ENCODE assay signal across 15 mouse cellular contexts in the genomic region with DNA sequence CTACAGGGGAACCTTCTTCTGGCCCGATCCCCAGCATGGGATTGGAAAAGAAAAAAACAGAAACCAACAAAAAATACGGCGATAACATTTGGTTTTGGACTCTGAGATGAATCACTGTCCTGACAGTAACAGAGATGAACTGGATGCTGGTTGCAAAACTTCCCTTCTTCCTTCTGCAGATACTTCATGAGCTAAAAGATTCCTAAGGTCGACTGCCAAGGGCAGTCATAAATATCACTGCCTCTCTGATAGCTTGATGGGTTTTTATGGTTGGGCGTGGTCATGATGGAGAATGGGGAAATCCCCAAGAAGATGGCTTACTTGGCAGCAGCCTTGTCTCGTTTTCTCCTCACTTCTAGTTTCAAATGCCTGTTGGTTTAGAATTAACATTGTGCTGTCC.
A peak's percentile ranks its signal among the peaks of the same experiment; 100 is the strongest.
DNase-seq lines count a peak whose midpoint lies in the region; ATAC-seq and TF ChIP-seq lines count a peak whose summit lies in the region.
"Had no signal": no experiment of that assay in that cellular context is flagged by ENCODE, and none has a peak within 500 bp of the region (broad histone marks: within the 10 kb centered on the region; RNA-seq: fewer than 3 reads in every experiment).

No protein-coding gene starts in this region.

- no peaks in the 10 kb centered on the region for H3K27me3 ChIP-seq in hindbrain, postnatal 0 days (ENCODE audit: insufficient read depth, low read length)
- H3K27me3 ChIP-seq in forebrain, embryonic 11.5 days (ENCODE audit: control insufficient read depth, insufficient read depth, low read length), result no peaks in the 10 kb centered on the region

- H3K9ac ChIP-seq in hindbrain, postnatal 0 days (replicated peaks; ENCODE audit: low read length), result no peak overlapping the region
- no peak overlapping the region for H3K9ac ChIP-seq in forebrain, embryonic 11.5 days (ENCODE audit: low read length)

- intact Hi-C loops in gastrocnemius, postnatal 14 days (cut with DNase I; ENCODE audit: low total_unique reads), result no loop called here

- no peak overlapping the region for H3K4me3 ChIP-seq in hindbrain, postnatal 0 days (ENCODE audit: low read length)
- H3K4me3 ChIP-seq in forebrain, embryonic 11.5 days (ENCODE audit: low read depth, low read length), result no peak overlapping the region

- no peak overlapping the region for H3K4me2 ChIP-seq in hindbrain, postnatal 0 days (ENCODE audit: low read depth, low read length)
- H3K4me2 ChIP-seq in forebrain, embryonic 11.5 days (ENCODE audit: low read depth, low read length, severe bottlenecking), result no peak overlapping the region

- H3K4me1 ChIP-seq in hindbrain, postnatal 0 days (ENCODE audit: insufficient read depth, low read length), result no peaks in the 10 kb centered on the region
- H3K4me1 ChIP-seq in forebrain, embryonic 11.5 days (replicated peaks; ENCODE audit: control insufficient read depth, insufficient read depth, low read length), result no peaks in the 10 kb centered on the region

- DNase-seq in gastrocnemius, postnatal 25 days, result peak; percentile 27
- DNase-seq in gastrocnemius, postnatal 14 days, result no peak
- peak; percentile 60 for DNase-seq in urinary bladder, postnatal 14 days (ENCODE audit: low spot score)
- no peak for DNase-seq in urinary bladder, adult 2 months (ENCODE audit: low spot score)
- peak; percentile 24 for DNase-seq in adrenal gland, postnatal 25 days
- DNase-seq in hindbrain, postnatal 0 days (ENCODE audit: low spot score), result no peak
- DNase-seq in thymus, postnatal 14 days, result no peak
- DNase-seq in forebrain, embryonic 11.5 days (ENCODE audit: low spot score), result no peak
- DNase-seq: cerebellum, adult 2 months; embryo, embryonic 11 days; heart, postnatal 10 days; lung, adult 2 months; spleen, adult 18-20 months had no signal

- H3K9me3 ChIP-seq in hindbrain, postnatal 0 days (ENCODE audit: low read length), result no peaks in the 10 kb centered on the region
- H3K9me3 ChIP-seq in forebrain, embryonic 11.5 days (ENCODE audit: control insufficient read depth, low read length), result no peaks in the 10 kb centered on the region

- no peak for ATAC-seq in hindbrain, postnatal 0 days
- ATAC-seq in forebrain, embryonic 11.5 days (replicated peaks; ENCODE audit: low FRiP score), result no peak
- ATAC-seq: hindbrain, embryonic 16.5 days; midbrain, embryonic 16.5 days had no signal

- TF ChIP-seq CTCF in hindbrain, postnatal 0 days (IDR thresholded peaks at IDR 0.05; ENCODE audit: low read depth), result no peak

- no peak overlapping the region for H3K27ac ChIP-seq in hindbrain, postnatal 0 days
- H3K27ac ChIP-seq in forebrain, embryonic 11.5 days (ENCODE audit: low read depth, low read length), result no peak overlapping the region

- no peaks in the 10 kb centered on the region for H3K36me3 ChIP-seq in hindbrain, postnatal 0 days (ENCODE audit: insufficient read depth, low read length)
- H3K36me3 ChIP-seq in forebrain, embryonic 11.5 days (ENCODE audit: control insufficient read depth, insufficient read depth, low read length), result no peaks in the 10 kb centered on the region

- WGBS in hindbrain, postnatal 0 days, result 81% methylated on average over 6 of the region's 6 CpGs
- 89% methylated on average over 6 of the region's 6 CpGs for WGBS in forebrain, embryonic 11.5 days

Comparison
In these comparisons a context has a peak if more than half of its experiments do, and no peak if none do; other contexts are left out.
1. DNase-seq: peak in gastrocnemius, postnatal 25 days (single experiment), urinary bladder, postnatal 14 days (single experiment) and adrenal gland, postnatal 25 days (single experiment); none in gastrocnemius, postnatal 14 days (single experiment), urinary bladder, adult 2 months (single experiment), hindbrain, postnatal 0 days (single experiment), thymus, postnatal 14 days (single experiment) and forebrain, embryonic 11.5 days (single experiment).